Mouse (Mus musculus): ENCODE measurements around the gene Gm10037. TPM values are rescaled to one million over a fixed set of nuclear protein-coding genes. Genes with fewer than 3 reads are reported as not detected.

Gm10037 gene
- polyA plus RNA-seq, 1 experiment = not detected

- H3K4me3 ChIP-seq (ENCODE audit: low read depth, low read length) = no peak overlapping the region
- no peak for TF ChIP-seq POLR2A (IDR thresholded peaks at IDR 0.05; ENCODE audit: low read depth, low read length)
- TF ChIP-seq CTCF (IDR thresholded peaks at IDR 0.05; ENCODE audit: extremely low read depth, insufficient read length, insufficient replicate concordance, low read depth, low read length) = no peak
- no peaks in the 10 kb centered on the region for H3K36me3 ChIP-seq (ENCODE audit: control insufficient read depth, insufficient read depth, low read length)
- no peaks in the 10 kb centered on the region for H3K4me1 ChIP-seq (ENCODE audit: control insufficient read depth, insufficient read depth, insufficient read length, low read length)
- H3K27ac ChIP-seq (ENCODE audit: insufficient read depth, low read depth, low read length) = no peak overlapping the region
- 46% methylated on average over 7 of the region's 7 CpGs for WGBS
- H3K27me3 ChIP-seq (ENCODE audit: control insufficient read depth, insufficient read depth, low read length) = no peaks in the 10 kb centered on the region
These were observed 45.9 kb downstream of the Gm10037 start for GRCm38 (mm10) chr13:67876699-67877254.

GRCm38 (mm10) chr13:67883966-67884365 lies 53.1 kb downstream of the Gm10037 start:
- Histone ChIP-seq H3K27ac (ENCODE audit: insufficient read depth, low read depth, low read length) (no peak overlapping the region), H3K4me1 (ENCODE audit: control insufficient read depth, insufficient read depth, insufficient read length, low read length) (no peaks in the 10 kb centered on the region), H3K4me3 (ENCODE audit: low read depth, low read length) (no peak overlapping the region), H3K36me3 (ENCODE audit: control insufficient read depth, insufficient read depth, low read length) (no peaks in the 10 kb centered on the region), H3K27me3 (ENCODE audit: control insufficient read depth, insufficient read depth, low read length) (no peaks in the 10 kb centered on the region)
- 85% methylated on average over 8 of the region's 8 CpGs for WGBS
- no peak for TF ChIP-seq POLR2A (IDR thresholded peaks at IDR 0.05; ENCODE audit: low read depth, low read length)
- TF ChIP-seq CTCF (IDR thresholded peaks at IDR 0.05; ENCODE audit: extremely low read depth, insufficient read length, insufficient replicate concordance, low read depth, low read length) = no peak

Other genes starting within 250 kb of the Gm10037 start
- 0.01 and 0.08 TPM in 2 replicates for gene Zfp729b, start 221.4 kb upstream of the Gm10037 start, polyA plus RNA-seq (2012; rRNA removed)
- not detected in 2 replicates for gene Gm49345, start 193.3 kb upstream of the Gm10037 start, polyA plus RNA-seq (2012; rRNA removed)
- 0.09 and 0.46 TPM in 2 replicates for gene Zfp729a, start 193.3 kb upstream of the Gm10037 start, polyA plus RNA-seq (2012; rRNA removed)
- 1.4 and 2.2 TPM in 2 replicates for gene Zfp738, start 144.0 kb upstream of the Gm10037 start, polyA plus RNA-seq (2012; rRNA removed)
- gene Zfp65, start 101.9 kb upstream of the Gm10037 start, polyA plus RNA-seq (2012; rRNA removed) = 0.08 and 0.13 TPM in 2 replicates
- 0.10 TPM in 1 of 2 replicates, not detected in the other for gene Zfp85, start 75.9 kb upstream of the Gm10037 start, polyA plus RNA-seq (2012; rRNA removed)
- gene Zfp493, start 51.4 kb upstream of the Gm10037 start, polyA plus RNA-seq (2012; rRNA removed) = 0.22 and 0.28 TPM in 2 replicates
- 0.19 TPM in 1 of 2 replicates, not detected in the other for gene Zfp273, start 17.4 kb upstream of the Gm10037 start, polyA plus RNA-seq (2012; rRNA removed)
- not detected in 2 replicates for gene BC048507, start 32.2 kb downstream of the Gm10037 start, polyA plus RNA-seq (2012; rRNA removed)

Data from small intestine, adult 2 months (tissue).